Mouse (Mus musculus) monocyte, adult 5-6 weeks (primary cell): ENCODE results near the gene Ergic1. TPM values are rescaled to one million over a fixed set of nuclear protein-coding genes. Genes with fewer than 3 reads are reported as not detected.

ENCODE experiments used
- ATAC-seq: fragments of 153-309, 156-312 bp; replicated peaks from 2 replicates; pipeline ENCODE4 v1.8.0; 2017; ENCODE audit warnings: mild to moderate bottlenecking; ENCODE audit not compliant: low TSS enrichment, insufficient number of reproducible peaks, severe bottlenecking, poor library complexity, low FRiP score
- total RNA-seq: library from RNA; stranded (forward); fragments of 200-1000, 200-491, 200-594 nt; gene quantifications from 3 replicates; pipeline ENCODE4 v1.2.3, GENCODE M21; 2017

Gene Ergic1
- total RNA-seq, 1 experiment from 2014 or later, result 20.2 TPM

- no peak for ATAC-seq
Measured at GRCm38 (mm10) chr17:26705463-26706359, 144.4 kb downstream of the Ergic1 start.

Other genes with a start within 250 kb of the Ergic1 start
- 0.11 to 0.29 TPM in 2 of 3 replicates, not detected in the other for gene Neurl1b, start 146.7 kb upstream of the Ergic1 start, total RNA-seq
- gene Dusp1, start 639 bp downstream of the Ergic1 start, total RNA-seq, result 146 to 413 TPM (median 198 TPM) in 3 replicates
- 314 to 369 TPM (median 315 TPM) in 3 replicates for gene Atp6v0e, start 101.7 kb downstream of the Ergic1 start, total RNA-seq
- gene Crebrf, start 154.2 kb downstream of the Ergic1 start, total RNA-seq, result 79.3 to 106 TPM (median 83.5 TPM) in 3 replicates
- gene Bnip1, start 219.6 kb downstream of the Ergic1 start, total RNA-seq, result 14.3 to 19.8 TPM (median 16.1 TPM) in 3 replicates